Mouse (Mus musculus) gonadal fat pad, adult 2 months (tissue): ENCODE measurements at regions not wholly inside any gene's neighbourhood (a gene's known extent, or its start where the extent isn't known, plus 50 kb on each side); places are given as distances from the start of the nearest gene placed in this dataset.

Experiments
- DNase-seq: peaks from one replicate; pipeline ENCODE4 v3.0.0-alpha.2; 2012; ENCODE audit warnings: low read depth

DNA sequence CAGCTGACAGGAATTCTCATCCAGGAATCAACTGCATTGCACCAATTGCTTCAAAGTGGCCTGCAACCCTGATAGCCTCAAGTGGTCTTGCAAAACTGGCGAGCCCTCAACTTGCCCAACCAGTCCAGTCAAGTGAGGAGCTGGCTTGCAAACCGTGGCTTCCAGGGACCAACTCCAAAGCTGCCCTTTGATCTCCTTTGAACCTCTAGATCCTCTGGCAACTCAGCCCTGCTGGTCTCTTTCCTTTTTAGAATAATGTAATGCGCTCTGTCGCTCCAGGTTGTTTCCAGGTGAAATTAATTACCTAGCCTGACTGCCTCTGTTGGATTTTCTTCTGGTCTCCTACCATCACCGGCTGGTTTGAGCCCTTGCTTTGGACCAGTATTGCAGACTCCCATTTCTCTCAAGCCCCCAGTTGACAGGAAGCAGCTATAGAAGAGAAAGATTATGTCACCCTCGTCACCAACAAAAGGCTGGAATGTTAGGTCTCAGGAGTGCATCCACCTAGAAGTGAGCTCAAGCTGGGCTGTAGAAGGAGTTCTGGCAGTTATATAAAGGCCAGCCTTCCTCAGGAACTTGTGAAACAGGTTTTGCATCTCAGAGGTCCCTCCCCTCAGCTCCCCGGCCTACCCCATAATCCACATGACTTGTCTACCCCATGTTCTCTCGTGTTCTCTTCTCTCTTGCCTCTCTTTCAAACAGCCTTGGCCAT, 49.8 kb upstream of the Abcd3 start:
- DNase-seq, result peak; percentile 97
